Mouse (Mus musculus): ENCODE data around the gene Cel. TPM values are rescaled to one million over a fixed set of nuclear protein-coding genes. Genes with fewer than 3 reads are reported as not detected.
A peak's percentile ranks its signal among the peaks of the same experiment; 100 is the strongest.

The Cel gene
- polyA plus RNA-seq, 1 experiment from 2014 or later: not detected

GRCm38 (mm10) chr2:28598692-28599568, 35.7 kb upstream of the Cel start:
- TF ChIP-seq EP300 (IDR thresholded peaks at IDR 0.05): no peak
- TF ChIP-seq CTCF (IDR thresholded peaks at IDR 0.05): no peak
- Histone ChIP-seq H3K27ac (ENCODE audit: low read length) (no peak overlapping the region), H3K36me3 (ENCODE audit: insufficient read depth, low read length) (no peaks in the 10 kb centered on the region), H3K27me3 (replicated peaks; ENCODE audit: insufficient read depth, low read length) (no peaks in the 10 kb centered on the region), H3K4me2 (replicated peaks; ENCODE audit: low read depth, low read length) (no peak overlapping the region), H3K4me3 (ENCODE audit: low read depth, low read length) (no peak overlapping the region), H3K4me1 (ENCODE audit: insufficient read depth, low read depth, low read length) (no peaks in the 10 kb centered on the region), H3K9ac (replicated peaks; ENCODE audit: low read depth) (no peak overlapping the region), H3K9me3 (ENCODE audit: low read length) (no peaks in the 10 kb centered on the region)
- 46% methylated on average over 12 of the region's 12 CpGs for WGBS
- ATAC-seq (no peak), DNase-seq (ENCODE audit: low spot score) (no peak)

GRCm38 (mm10) chr2:28597733-28598547, 34.7 kb upstream of the Cel start:
- WGBS: 69% methylated on average over 6 of the region's 7 CpGs
- no peak overlapping the region for H3K27ac ChIP-seq (ENCODE audit: low read length)
- no peak overlapping the region for H3K4me3 ChIP-seq (ENCODE audit: low read depth, low read length)
- no peaks in the 10 kb centered on the region for H3K4me1 ChIP-seq (ENCODE audit: insufficient read depth, low read depth, low read length)
- no peak for ATAC-seq
- H3K9ac ChIP-seq (replicated peaks; ENCODE audit: low read depth): no peak overlapping the region
- no peaks in the 10 kb centered on the region for H3K9me3 ChIP-seq (ENCODE audit: low read length)
- DNase-seq (ENCODE audit: low spot score): no peak
- TF ChIP-seq CTCF (IDR thresholded peaks at IDR 0.05): no peak
- no peak for TF ChIP-seq EP300 (IDR thresholded peaks at IDR 0.05)
- H3K27me3 ChIP-seq (replicated peaks; ENCODE audit: insufficient read depth, low read length): no peaks in the 10 kb centered on the region
- no peaks in the 10 kb centered on the region for H3K36me3 ChIP-seq (ENCODE audit: insufficient read depth, low read length)
- H3K4me2 ChIP-seq (replicated peaks; ENCODE audit: low read depth, low read length): no peak overlapping the region

DNA sequence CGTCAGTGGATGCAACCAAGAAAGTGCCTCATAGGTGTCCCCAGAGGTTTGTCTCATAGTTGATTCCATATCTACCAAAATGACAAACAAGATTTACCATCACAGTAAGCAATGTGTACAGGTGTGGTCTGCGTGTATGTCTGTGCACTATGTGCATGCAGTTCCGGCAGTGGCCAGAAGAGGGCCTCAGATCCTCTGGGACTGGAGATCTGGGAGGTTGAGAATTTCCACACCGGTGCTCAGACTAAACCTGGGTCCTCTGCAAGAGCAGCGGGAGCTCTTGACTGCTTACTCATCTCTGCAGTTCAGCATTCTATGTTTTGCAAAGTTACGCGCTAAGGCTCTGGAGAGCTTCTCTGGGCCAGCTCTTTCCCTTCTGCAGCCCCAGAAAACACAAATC, 33.8 kb upstream of the Cel start:
- 88% methylated on average over 7 of the region's 7 CpGs for WGBS
- no peak overlapping the region for H3K9ac ChIP-seq (replicated peaks; ENCODE audit: low read depth)
- DNase-seq (ENCODE audit: low spot score): no peak
- no peaks in the 10 kb centered on the region for H3K36me3 ChIP-seq (ENCODE audit: insufficient read depth, low read length)
- peak; percentile 43 for TF ChIP-seq CTCF (IDR thresholded peaks at IDR 0.05)
- no peak for TF ChIP-seq EP300 (IDR thresholded peaks at IDR 0.05)
- H3K4me2 ChIP-seq (replicated peaks; ENCODE audit: low read depth, low read length): no peak overlapping the region
- no peaks in the 10 kb centered on the region for H3K27me3 ChIP-seq (replicated peaks; ENCODE audit: insufficient read depth, low read length)
- H3K4me3 ChIP-seq (ENCODE audit: low read depth, low read length): no peak overlapping the region
- H3K4me1 ChIP-seq (ENCODE audit: insufficient read depth, low read depth, low read length): no peaks in the 10 kb centered on the region
- no peak for ATAC-seq
- no peaks in the 10 kb centered on the region for H3K9me3 ChIP-seq (ENCODE audit: low read length)
- no peak overlapping the region for H3K27ac ChIP-seq (ENCODE audit: low read length)

- DNase-seq (ENCODE audit: low spot score): no peak
- Histone ChIP-seq H3K9me3 (ENCODE audit: low read length) (no peaks in the 10 kb centered on the region), H3K4me3 (ENCODE audit: low read depth, low read length) (no peak overlapping the region), H3K9ac (replicated peaks; ENCODE audit: low read depth) (no peak overlapping the region), H3K27me3 (replicated peaks; ENCODE audit: insufficient read depth, low read length) (no peaks in the 10 kb centered on the region), H3K27ac (ENCODE audit: low read length) (no peak overlapping the region), H3K36me3 (ENCODE audit: insufficient read depth, low read length) (no peaks in the 10 kb centered on the region), H3K4me2 (replicated peaks; ENCODE audit: low read depth, low read length) (no peak overlapping the region), H3K4me1 (ENCODE audit: insufficient read depth, low read depth, low read length) (no peaks in the 10 kb centered on the region)
- no peak for ATAC-seq
- no peak for TF ChIP-seq EP300 (IDR thresholded peaks at IDR 0.05)
- TF ChIP-seq CTCF (IDR thresholded peaks at IDR 0.05): no peak
- WGBS: 63% methylated on average over 7 of the region's 7 CpGs
These were observed 32.8 kb upstream of the Cel start for GRCm38 (mm10) chr2:28596021-28596420.

DNA sequence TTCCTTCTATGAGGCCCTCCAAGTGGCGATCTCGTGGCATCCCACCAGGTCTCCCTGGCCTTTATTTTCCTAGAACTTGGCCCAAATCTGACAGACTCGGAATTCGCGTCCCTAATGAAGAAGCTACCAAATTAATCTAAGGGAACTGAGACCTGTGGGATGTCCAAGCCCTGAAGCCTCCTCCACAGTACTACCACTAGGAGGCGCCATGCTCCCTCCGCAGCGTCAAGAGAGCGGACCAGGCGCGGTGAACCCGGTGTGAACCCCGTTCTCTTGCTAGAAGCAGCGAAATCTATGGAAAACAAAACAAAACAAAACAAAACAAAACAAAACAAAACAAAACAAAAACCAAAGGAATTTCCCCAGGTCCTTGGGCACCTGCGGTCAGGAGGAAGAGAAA, 29.6 kb upstream of the Cel start:
- Histone ChIP-seq H3K4me1 (ENCODE audit: insufficient read depth, low read depth, low read length) (no peaks in the 10 kb centered on the region), H3K27me3 (replicated peaks; ENCODE audit: insufficient read depth, low read length) (no peaks in the 10 kb centered on the region), H3K27ac (ENCODE audit: low read length) (no peak overlapping the region), H3K4me2 (replicated peaks; ENCODE audit: low read depth, low read length) (no peak overlapping the region), H3K36me3 (ENCODE audit: insufficient read depth, low read length) (no peaks in the 10 kb centered on the region), H3K9me3 (ENCODE audit: low read length) (no peaks in the 10 kb centered on the region), H3K9ac (replicated peaks; ENCODE audit: low read depth) (no peak overlapping the region), H3K4me3 (ENCODE audit: low read depth, low read length) (no peak overlapping the region)
- WGBS: 7% methylated on average over 15 of the region's 15 CpGs
- peak; percentile 91 for TF ChIP-seq CTCF (IDR thresholded peaks at IDR 0.05)
- TF ChIP-seq EP300 (IDR thresholded peaks at IDR 0.05): no peak
- DNase-seq (ENCODE audit: low spot score): peak; percentile 82
- ATAC-seq: no peak; the same call in 1 of the 2 replicates

DNA sequence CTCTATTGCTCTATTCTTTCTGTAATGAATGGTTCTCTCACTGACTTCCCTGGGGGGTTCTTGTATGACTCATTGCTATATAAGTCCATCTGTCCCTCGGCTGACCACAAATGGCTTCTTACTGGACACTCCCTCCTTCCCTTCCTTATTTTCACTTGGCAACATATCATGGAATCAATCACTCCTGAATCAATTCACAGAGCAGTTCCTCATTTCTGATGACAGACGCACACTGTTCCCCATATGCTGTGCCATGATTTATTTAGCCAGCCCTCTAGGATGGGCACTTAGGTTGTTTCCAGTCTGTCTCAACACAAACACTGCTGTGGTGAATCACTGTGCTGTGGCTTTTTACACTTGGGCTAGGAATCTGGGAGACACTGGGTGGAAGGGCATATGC, 28.3 kb upstream of the Cel start:
- TF ChIP-seq EP300 (IDR thresholded peaks at IDR 0.05) (no peak), CTCF (IDR thresholded peaks at IDR 0.05) (no peak)
- no peak for ATAC-seq
- H3K27ac ChIP-seq (ENCODE audit: low read length): no peak overlapping the region
- H3K4me2 ChIP-seq (replicated peaks; ENCODE audit: low read depth, low read length): no peak overlapping the region
- no peaks in the 10 kb centered on the region for H3K4me1 ChIP-seq (ENCODE audit: insufficient read depth, low read depth, low read length)
- no peaks in the 10 kb centered on the region for H3K27me3 ChIP-seq (replicated peaks; ENCODE audit: insufficient read depth, low read length)
- no peak overlapping the region for H3K9ac ChIP-seq (replicated peaks; ENCODE audit: low read depth)
- 53% methylated on average over 2 of the region's 2 CpGs for WGBS
- no peak overlapping the region for H3K4me3 ChIP-seq (ENCODE audit: low read depth, low read length)
- H3K9me3 ChIP-seq (ENCODE audit: low read length): no peaks in the 10 kb centered on the region
- DNase-seq (ENCODE audit: low spot score): peak; percentile 25
- H3K36me3 ChIP-seq (ENCODE audit: insufficient read depth, low read length): no peaks in the 10 kb centered on the region
